Mouse (Mus musculus) macrophage (primary cell): ENCODE data around the gene Il20rb. TPM values are rescaled to one million over a fixed set of nuclear protein-coding genes. Genes with fewer than 3 reads are reported as not detected.

Experiments
- H3K27ac ChIP-seq: fragments of 350-480 bp; formaldehyde crosslinking; 2 replicates; pipeline ENCODE4 v1.9.0; 2021
- H3K36me3 ChIP-seq: fragments of 350-480 bp; formaldehyde crosslinking; 2 replicates; pipeline ENCODE4 v1.9.0; 2021; ENCODE audit errors: inconsistent target
- H3K4me3 ChIP-seq: fragments of 350-480 bp; formaldehyde crosslinking; 2 replicates; pipeline ENCODE4 v1.9.0; 2021; ENCODE audit errors: inconsistent target
- H3K79me2 ChIP-seq: fragments of 350-480 bp; formaldehyde crosslinking; 2 replicates; pipeline ENCODE4 v1.9.0; 2021; ENCODE audit errors: inconsistent target
- WGBS: methylation state at CpG from one replicate; pipeline ENCODE4 v1.1.7; 2026; ENCODE audit warnings: inconsistent platforms; ENCODE audit not compliant: missing documents; 5-methylcytosine and 5-hydroxymethylcytosine counted together
- polyA plus RNA-seq: library from polyadenylated mRNA; stranded (reverse); fragments of 250-400 nt; gene quantifications from 3 replicates; pipeline ENCODE4 v1.2.4, GENCODE M21; 2018; ENCODE audit warnings: inconsistent platforms

The Il20rb gene
- polyA plus RNA-seq, 1 experiment from 2014 or later, result 1.2 TPM

DNA sequence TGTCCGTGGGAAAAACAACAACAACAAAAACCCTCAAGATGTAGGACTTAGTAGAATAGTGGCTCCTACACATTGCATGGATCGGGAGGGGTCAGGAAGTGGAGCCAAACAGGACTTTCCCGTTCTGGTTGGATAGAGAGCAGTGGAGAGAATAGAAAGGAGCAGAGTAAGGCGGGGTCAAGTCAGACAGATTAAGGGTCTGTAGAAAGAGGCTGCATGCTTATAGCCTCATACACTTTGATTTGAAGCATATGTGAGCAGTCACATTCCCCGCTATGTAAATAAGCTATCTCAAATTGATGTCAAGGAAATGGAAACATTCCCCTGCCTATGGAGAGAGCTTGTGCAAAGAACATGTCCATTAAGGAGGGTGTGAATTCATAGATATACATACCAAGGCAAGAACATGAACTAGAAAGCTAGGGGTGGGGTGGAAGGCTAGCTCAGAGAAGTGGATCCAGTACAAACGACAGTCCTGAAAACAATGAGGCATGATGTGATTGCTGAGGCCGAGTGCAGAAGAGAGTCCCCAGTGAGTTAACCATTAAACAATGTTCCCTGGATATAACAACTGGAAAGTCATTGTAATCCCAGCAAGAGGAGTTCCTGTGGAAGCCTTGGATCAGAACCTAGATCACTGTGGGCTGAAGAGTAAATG, 1.6 kb upstream of the Il20rb start:
- WGBS, result 96% methylated on average over 7 of the region's 7 CpGs
- H3K4me3 ChIP-seq, result no peak overlapping the region
- peaks cover 18% of the 10 kb centered on the region; the same call in 1 of the 2 replicates for H3K79me2 ChIP-seq
- no peaks in the 10 kb centered on the region for H3K36me3 ChIP-seq
- H3K27ac ChIP-seq, result no peak overlapping the region

- 85% methylated on average over 5 of the region's 5 CpGs for WGBS
- no peaks in the 10 kb centered on the region for H3K79me2 ChIP-seq
- H3K4me3 ChIP-seq, result no peak overlapping the region
- H3K27ac ChIP-seq, result no peak overlapping the region
- H3K36me3 ChIP-seq, result no peaks in the 10 kb centered on the region
Observed at GRCm38 (mm10) chr9:100483318-100483717, 3.3 kb downstream of the Il20rb start.

DNA sequence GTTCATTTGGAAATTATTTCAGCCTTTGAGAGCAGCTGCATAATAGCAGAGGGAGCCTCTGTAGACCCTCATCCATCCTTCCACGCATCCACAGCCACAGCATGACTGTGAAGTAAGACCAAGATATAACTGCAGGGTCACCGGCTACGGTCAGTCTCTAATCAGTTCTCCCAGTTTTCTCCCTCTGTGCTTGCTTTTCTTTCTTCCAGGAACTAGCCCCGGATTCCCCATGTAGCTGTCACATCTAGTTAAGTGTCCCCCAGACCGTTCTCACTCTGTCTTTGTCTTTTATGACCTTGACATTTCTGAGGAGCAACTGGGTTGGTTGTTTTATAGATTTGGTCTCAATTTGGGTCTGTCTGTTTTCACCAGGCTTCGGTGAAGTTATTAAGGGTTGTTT, 5.0 kb downstream of the Il20rb start:
- H3K4me3 ChIP-seq, result no peak overlapping the region
- H3K27ac ChIP-seq, result no peak overlapping the region
- 95% methylated on average over 6 of the region's 6 CpGs for WGBS
- no peaks in the 10 kb centered on the region for H3K79me2 ChIP-seq
- H3K36me3 ChIP-seq, result no peaks in the 10 kb centered on the region

- H3K36me3 ChIP-seq, result no peaks in the 10 kb centered on the region
- no peak overlapping the region for H3K4me3 ChIP-seq
- no peaks in the 10 kb centered on the region for H3K79me2 ChIP-seq
- no peak overlapping the region for H3K27ac ChIP-seq
- WGBS, result 100% methylated on average over 1 of the region's 1 CpGs
Observed at GRCm38 (mm10) chr9:100474056-100474455, 12.5 kb downstream of the Il20rb start.

DNA sequence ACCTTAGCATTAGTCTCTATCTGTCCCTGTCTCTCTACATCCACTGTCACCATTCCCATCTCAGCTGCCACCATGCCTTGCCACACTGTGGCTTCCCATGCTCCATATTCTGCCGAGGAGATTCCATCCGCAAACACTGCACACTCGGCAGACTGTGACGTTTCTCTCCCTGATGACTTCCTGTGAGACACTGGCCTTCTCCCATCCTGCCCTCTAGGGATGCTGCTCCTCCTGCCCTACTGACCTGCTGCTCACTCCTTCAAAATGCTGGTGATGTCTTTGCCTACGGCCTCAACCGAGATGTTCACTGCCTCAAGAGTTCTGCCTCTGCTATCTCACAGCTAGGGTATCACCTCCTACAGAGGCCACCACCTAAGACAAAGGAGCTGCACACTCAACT, 13.2 kb downstream of the Il20rb start:
- H3K79me2 ChIP-seq, result no peaks in the 10 kb centered on the region
- no peaks in the 10 kb centered on the region for H3K36me3 ChIP-seq
- 85% methylated on average over 6 of the region's 6 CpGs for WGBS
- no peak overlapping the region for H3K4me3 ChIP-seq
- no peak overlapping the region for H3K27ac ChIP-seq

- no peaks in the 10 kb centered on the region for H3K36me3 ChIP-seq
- WGBS, result 95% methylated on average over 8 of the region's 8 CpGs
- H3K27ac ChIP-seq, result no peak overlapping the region
Observed at GRCm38 (mm10) chr9:100472931-100473330, 13.7 kb downstream of the Il20rb start.

GRCm38 (mm10) chr9:100471605-100471953, 15.0 kb downstream of the Il20rb start:
- H3K36me3 ChIP-seq, result no peaks in the 10 kb centered on the region
- H3K79me2 ChIP-seq, result no peaks in the 10 kb centered on the region
- 92% methylated on average over 4 of the region's 4 CpGs for WGBS
- H3K4me3 ChIP-seq, result no peak overlapping the region
- no peak overlapping the region for H3K27ac ChIP-seq

More at GRCm38 (mm10) chr9:100472931-100473330, 13.7 kb downstream of the Il20rb start:
- Histone ChIP-seq H3K4me3 (no peak overlapping the region), H3K79me2 (no peaks in the 10 kb centered on the region)

- Histone ChIP-seq H3K79me2 (no peaks in the 10 kb centered on the region), H3K4me3 (no peak overlapping the region), H3K27ac (no peak overlapping the region), H3K36me3 (0 out of 2 replicates have a peak, but pooled peaks cover 1% of the 10 kb centered on the region)
- WGBS, result 90% methylated on average over 8 of the region's 8 CpGs
Observed at GRCm38 (mm10) chr9:100470936-100471604, 15.5 kb downstream of the Il20rb start.

- H3K4me3 ChIP-seq, result no peak overlapping the region
- no peak overlapping the region for H3K27ac ChIP-seq
- 88% methylated on average over 1 of the region's 1 CpGs for WGBS
- H3K36me3 ChIP-seq, result 0 out of 2 replicates have a peak, but pooled peaks cover 4% of the 10 kb centered on the region
- H3K79me2 ChIP-seq, result no peaks in the 10 kb centered on the region
Observed at GRCm38 (mm10) chr9:100470228-100470627, 16.4 kb downstream of the Il20rb start.

DNA sequence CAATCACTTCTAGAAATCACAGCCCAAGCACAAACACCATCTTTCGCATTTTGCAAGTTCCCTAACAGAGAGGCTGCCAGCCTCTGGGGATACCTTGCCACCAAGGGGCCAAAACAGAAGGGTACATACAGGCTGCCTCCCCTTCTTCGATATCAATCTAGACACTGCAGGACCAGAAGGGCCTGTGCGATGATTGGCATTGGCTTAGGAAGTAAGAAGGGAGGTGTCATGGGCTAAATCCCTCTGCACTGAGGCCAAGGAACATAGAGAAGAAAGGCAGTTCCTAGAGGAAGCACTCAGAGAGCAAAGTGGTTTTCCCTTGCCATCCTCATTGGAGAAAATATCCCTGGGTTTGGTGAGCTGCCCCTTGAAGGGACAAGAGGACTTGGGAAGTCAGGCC, 16.9 kb downstream of the Il20rb start:
- H3K79me2 ChIP-seq, result no peaks in the 10 kb centered on the region
- 93% methylated on average over 3 of the region's 3 CpGs for WGBS
- 0 out of 2 replicates have a peak, but pooled peaks cover 4% of the 10 kb centered on the region for H3K36me3 ChIP-seq
- H3K4me3 ChIP-seq, result no peak overlapping the region
- no peak overlapping the region for H3K27ac ChIP-seq

- Histone ChIP-seq H3K4me3 (no peak overlapping the region), H3K36me3 (0 out of 2 replicates have a peak, but pooled peaks cover 4% of the 10 kb centered on the region), H3K79me2 (no peaks in the 10 kb centered on the region), H3K27ac (no peak overlapping the region)
- 94% methylated on average over 8 of the region's 8 CpGs for WGBS
Observed at GRCm38 (mm10) chr9:100468151-100468550, 18.4 kb downstream of the Il20rb start.

GRCm38 (mm10) chr9:100467653-100468052, 18.9 kb downstream of the Il20rb start:
- no peak overlapping the region for H3K27ac ChIP-seq
- H3K79me2 ChIP-seq, result no peaks in the 10 kb centered on the region
- 0 out of 2 replicates have a peak, but pooled peaks cover 4% of the 10 kb centered on the region for H3K36me3 ChIP-seq
- H3K4me3 ChIP-seq, result no peak overlapping the region
- 94% methylated on average over 7 of the region's 7 CpGs for WGBS

DNA sequence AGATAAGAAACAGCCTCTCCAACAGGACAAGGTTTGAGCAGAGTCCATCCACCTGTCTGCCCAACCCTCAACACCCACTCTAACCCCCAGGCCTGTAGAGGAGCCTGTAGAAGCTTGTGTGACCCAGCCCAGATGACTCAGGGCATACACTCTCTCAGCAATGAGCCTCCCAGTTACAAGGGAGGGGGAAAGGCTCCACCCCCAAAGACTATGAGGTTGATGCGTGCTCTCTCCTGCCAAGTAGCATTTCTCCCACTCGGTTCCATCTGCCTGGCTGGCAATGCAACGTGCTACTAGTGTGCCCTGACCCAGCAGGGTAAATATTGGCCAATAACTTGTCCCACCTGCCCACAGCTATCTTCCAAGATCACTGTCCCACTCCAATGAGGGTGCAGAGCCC, 19.8 kb downstream of the Il20rb start:
- 0 out of 2 replicates have a peak, but pooled peaks cover 4% of the 10 kb centered on the region for H3K36me3 ChIP-seq
- no peaks in the 10 kb centered on the region for H3K79me2 ChIP-seq
- H3K27ac ChIP-seq, result no peak overlapping the region
- 91% methylated on average over 3 of the region's 3 CpGs for WGBS
- no peak overlapping the region for H3K4me3 ChIP-seq

DNA sequence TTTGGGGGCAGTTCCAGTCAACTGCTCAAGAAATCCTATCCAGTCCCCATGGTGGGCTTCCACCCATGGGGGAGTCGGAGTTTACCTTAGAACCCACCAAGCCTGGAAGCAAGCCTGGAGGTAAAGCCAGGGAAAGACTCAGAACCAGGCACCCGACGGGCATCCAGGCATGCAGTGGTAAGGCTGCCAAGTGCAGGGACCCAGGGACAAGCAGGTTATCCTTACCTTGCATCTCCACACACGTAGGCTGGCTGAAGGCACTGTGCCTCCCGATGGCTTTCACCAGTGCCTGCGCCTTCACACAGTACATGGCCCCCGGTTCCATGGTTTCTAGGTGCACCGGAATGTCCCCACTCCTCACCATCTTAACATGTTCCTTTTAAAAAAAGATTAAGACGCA, 20.6 kb downstream of the Il20rb start:
- H3K79me2 ChIP-seq, result no peaks in the 10 kb centered on the region
- H3K27ac ChIP-seq, result no peak overlapping the region
- no peak overlapping the region for H3K4me3 ChIP-seq
- H3K36me3 ChIP-seq, result 0 out of 2 replicates have a peak, but pooled peaks cover 4% of the 10 kb centered on the region
- WGBS, result 92% methylated on average over 9 of the region's 9 CpGs

- Histone ChIP-seq H3K27ac (no peak overlapping the region), H3K36me3 (0 out of 2 replicates have a peak, but pooled peaks cover 4% of the 10 kb centered on the region), H3K4me3 (no peak overlapping the region), H3K79me2 (no peaks in the 10 kb centered on the region)
- whole genome bisulfite sequencing, result 98% methylated on average over 5 of the region's 5 CpGs
Observed at GRCm38 (mm10) chr9:100465380-100465779, 21.2 kb downstream of the Il20rb start.
